Comparison of ENCODE assay signal across 7 mouse cellular contexts in the genomic region with DNA sequence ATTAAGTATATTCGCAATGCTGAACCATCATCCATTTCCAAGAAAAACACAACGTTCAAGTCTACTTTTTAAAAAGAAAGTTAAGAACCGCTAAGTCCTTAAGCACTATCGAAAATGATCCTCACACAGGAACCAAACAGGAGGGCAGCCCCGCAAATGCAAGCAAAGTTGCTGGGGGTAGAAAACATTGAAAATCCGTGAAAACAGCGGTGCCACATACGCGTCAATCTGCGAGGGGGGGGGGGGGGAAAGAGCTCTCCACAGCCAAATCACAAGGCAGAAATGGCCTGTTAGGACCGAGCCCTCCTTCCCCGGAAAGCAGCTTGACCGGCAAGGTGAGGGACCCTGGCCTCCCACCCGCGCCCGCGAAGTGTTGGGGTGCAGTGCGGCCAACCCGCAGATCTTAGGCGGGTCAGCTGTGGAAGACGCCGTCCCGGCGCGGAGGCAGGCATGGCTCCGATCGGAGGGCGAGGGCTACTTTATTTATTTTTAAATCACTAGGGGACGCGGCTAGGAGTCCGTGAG. TPM values are rescaled to one million over a fixed set of nuclear protein-coding genes. Genes with fewer than 3 reads are reported as not detected.
DNase-seq lines count a peak whose midpoint lies in the region; ATAC-seq and TF ChIP-seq lines count a peak whose summit lies in the region.

No protein-coding gene starts in this region.

- H3K36me3 ChIP-seq in spleen, adult 2 months (ENCODE audit: control insufficient read depth, insufficient read depth, low read length): peaks cover 4% of the 10 kb centered on the region
- peaks cover 37% of the 10 kb centered on the region for H3K36me3 ChIP-seq in forebrain, embryonic 10.5 days (replicated peaks)
- H3K36me3 ChIP-seq in liver, adult 2 months (ENCODE audit: control insufficient read depth, insufficient read depth, low read length): peaks cover 5% of the 10 kb centered on the region
- H3K36me3 ChIP-seq in stomach, embryonic 16.5 days (ENCODE audit: control insufficient read depth, insufficient read depth, low read length): peaks cover 2% of the 10 kb centered on the region; the same call in 1 of the 2 replicates

- peaks cover 3% of the 10 kb centered on the region; the same call in 1 of the 2 replicates for H3K27me3 ChIP-seq in spleen, adult 2 months (ENCODE audit: control insufficient read depth, insufficient read depth, low read length)
- no peaks in the 10 kb centered on the region for H3K27me3 ChIP-seq in forebrain, embryonic 10.5 days (ENCODE audit: poor library complexity, severe bottlenecking)
- H3K27me3 ChIP-seq in liver, adult 2 months (ENCODE audit: control insufficient read depth, insufficient read depth, low read length): no peaks in the 10 kb centered on the region
- H3K27me3 ChIP-seq in stomach, embryonic 16.5 days (ENCODE audit: control insufficient read depth, insufficient read depth, low read length): no peaks in the 10 kb centered on the region

- TF ChIP-seq CTCF in spleen, adult 2 months (IDR thresholded peaks at IDR 0.05; ENCODE audit: extremely low read depth, insufficient read depth, insufficient read length, insufficient replicate concordance): no peak
- no peak for TF ChIP-seq CTCF in liver, adult 2 months (IDR thresholded peaks at IDR 0.05; ENCODE audit: low read depth, low read length)

- H3K4me2 ChIP-seq in stomach, embryonic 16.5 days (ENCODE audit: low read depth, low read length): peak overlapping the region; percentile 97

- peak overlapping the region; percentile 13; the same call in 1 of the 2 replicates for H3K27ac ChIP-seq in spleen, adult 2 months (ENCODE audit: insufficient read depth, low read length)
- H3K27ac ChIP-seq in forebrain, embryonic 10.5 days: peak overlapping the region; percentile 100
- no peak overlapping the region for H3K27ac ChIP-seq in liver, adult 2 months (replicated peaks; ENCODE audit: insufficient read depth, low read depth, low read length)
- peak overlapping the region; percentile 71 for H3K27ac ChIP-seq in stomach, embryonic 16.5 days (ENCODE audit: low read length)

- DNase-seq in spleen, adult 2 months (ENCODE audit: low read depth in 1 of 2, low spot score in 2 of 2): no peak
- no peak for DNase-seq in spleen, adult 12 weeks (ENCODE audit: low spot score)
- DNase-seq in forebrain, embryonic 10.5 days (ENCODE audit: extremely low spot score, low spot score): no peak
- no peak for DNase-seq in liver, adult 2 months (ENCODE audit: extremely low read depth, low read depth, low spot score)
- DNase-seq in cerebellum, adult 9-10 months: no peak
- no peak for DNase-seq in adrenal gland, adult 8-10 months

- ATAC-seq in stomach, embryonic 16.5 days (ENCODE audit: insufficient read depth, low FRiP score): 0 out of 2 replicates have a peak, but pooled peaks have one; percentile 0

- H3K4me1 ChIP-seq in spleen, adult 2 months (ENCODE audit: control insufficient read depth, insufficient read depth, insufficient read length): no peaks in the 10 kb centered on the region; the same call in none of the 2 replicates
- H3K4me1 ChIP-seq in forebrain, embryonic 10.5 days: peaks cover 23% of the 10 kb centered on the region
- H3K4me1 ChIP-seq in liver, adult 2 months (ENCODE audit: control insufficient read depth, insufficient read depth, low read length): no peaks in the 10 kb centered on the region; the same call in 1 of the 2 replicates
- peaks cover 6% of the 10 kb centered on the region; the same call in 1 of the 2 replicates for H3K4me1 ChIP-seq in stomach, embryonic 16.5 days (ENCODE audit: control insufficient read depth, insufficient read depth, low read length)

- under 1% methylated on average over 31 of the region's 31 CpGs for WGBS in spleen, adult 2 months
- WGBS in forebrain, embryonic 10.5 days: 1% methylated on average over 31 of the region's 31 CpGs
- 3% methylated on average over 31 of the region's 31 CpGs for WGBS in liver, adult 2 months
- 1% methylated on average over 31 of the region's 31 CpGs for WGBS in stomach, embryonic 16.5 days

- H3K79me2 ChIP-seq in liver, adult 2 months (ENCODE audit: control insufficient read depth, insufficient read depth, low read length): no peaks in the 10 kb centered on the region

- H3K9ac ChIP-seq in liver, adult 2 months (ENCODE audit: low read depth, low read length): peak overlapping the region; percentile 73
- peak overlapping the region; percentile 88 for H3K9ac ChIP-seq in stomach, embryonic 16.5 days (ENCODE audit: low read length)

- no peaks in the 10 kb centered on the region for H3K9me3 ChIP-seq in forebrain, embryonic 10.5 days
- no peaks in the 10 kb centered on the region for H3K9me3 ChIP-seq in stomach, embryonic 16.5 days (replicated peaks; ENCODE audit: control insufficient read depth, low read length)

- peak overlapping the region; percentile 72 for H3K4me3 ChIP-seq in spleen, adult 2 months (ENCODE audit: extremely low read depth, insufficient read depth, insufficient read length)
- H3K4me3 ChIP-seq in forebrain, embryonic 10.5 days: peak overlapping the region; percentile 91
- H3K4me3 ChIP-seq in liver, adult 2 months (ENCODE audit: insufficient read depth, low read depth, low read length): peak overlapping the region; percentile 80
- H3K4me3 ChIP-seq in stomach, embryonic 16.5 days (replicated peaks; ENCODE audit: low read length): peak overlapping the region; percentile 77

- TF ChIP-seq POLR2A in spleen, adult 2 months (IDR thresholded peaks at IDR 0.05; ENCODE audit: low read depth, low read length): no peak
- TF ChIP-seq POLR2A in liver, adult 2 months (IDR thresholded peaks at IDR 0.05; ENCODE audit: extremely low read depth, insufficient read depth, low read length): no peak

RNA-seq across cellular contexts. Expression of a gene that starts 0.9 kb away (rescaled TPM):
- polyA plus RNA-seq in spleen, adult 2 months (2012; rRNA removed): 14.5 and 14.8 TPM in 2 replicates
- polyA plus RNA-seq in forebrain, embryonic 10.5 days (2016; fragmentation: Nextera tagmentation; extraction: Ambion mirVana): 671 and 721 TPM in 2 replicates
- total RNA-seq in liver, adult 2 months (2014; rRNA removed): 2.6 and 3.1 TPM in 2 replicates
- polyA plus RNA-seq in liver, adult 2 months (2012; rRNA removed): 0.52 and 0.65 TPM in 2 replicates
- polyA plus RNA-seq in stomach, embryonic 16.5 days (2015; fragmentation: Nextera tagmentation; extraction: Ambion mirVana): 221 and 345 TPM in 2 replicates
- 10 to 100 TPM; 11.8 to 18.1 (median 14.3) TPM for total RNA-seq in adrenal gland, adult 8-10 months (2022)

RNA-seq across cellular contexts. Expression of a gene that starts 23.2 kb away (rescaled TPM):
- polyA plus RNA-seq in spleen, adult 2 months (2012; rRNA removed): 7.0 and 15.4 TPM in 2 replicates
- polyA plus RNA-seq in forebrain, embryonic 10.5 days (2016; fragmentation: Nextera tagmentation; extraction: Ambion mirVana): 83.3 and 91.6 TPM in 2 replicates
- 4.2 and 5.6 TPM in 2 replicates for total RNA-seq in liver, adult 2 months (2014; rRNA removed)
- polyA plus RNA-seq in liver, adult 2 months (2012; rRNA removed): 3.5 TPM in 2 replicates
- 22.3 and 24.7 TPM in 2 replicates for polyA plus RNA-seq in stomach, embryonic 16.5 days (2015; fragmentation: Nextera tagmentation; extraction: Ambion mirVana)
- 10 to 100 TPM; 12.0 to 16.9 (median 12.8) TPM for total RNA-seq in adrenal gland, adult 8-10 months (2022)

RNA-seq across cellular contexts. Expression of a gene that starts 55.1 kb away (rescaled TPM):
- polyA plus RNA-seq in spleen, adult 2 months (2012; rRNA removed): 0.14 and 0.16 TPM in 2 replicates
- polyA plus RNA-seq in forebrain, embryonic 10.5 days (2016; fragmentation: Nextera tagmentation; extraction: Ambion mirVana): not detected in 2 replicates
- total RNA-seq in liver, adult 2 months (2014; rRNA removed): not detected in 2 replicates
- not detected in 2 replicates for polyA plus RNA-seq in liver, adult 2 months (2012; rRNA removed)
- 0.74 and 0.81 TPM in 2 replicates for polyA plus RNA-seq in stomach, embryonic 16.5 days (2015; fragmentation: Nextera tagmentation; extraction: Ambion mirVana)
- under 1 TPM in 2 of 4 experiments, not detected in 2; 0.59 to 0.75 TPM for total RNA-seq in adrenal gland, adult 8-10 months (2022)

Comparison
In these comparisons a context has a peak if more than half of its experiments do, and no peak if none do; other contexts are left out.
1. RNA of a gene that starts 0.9 kb away (polyA plus RNA-seq): 671 to 721 TPM in forebrain, embryonic 10.5 days and 221 to 345 TPM in stomach, embryonic 16.5 days; 14.5 to 14.8 TPM in spleen, adult 2 months and 0.52 to 0.65 TPM in liver, adult 2 months; every median in the first group is over 10 times any median in the second.
2. Peak in every context shown above with its lines, with median percentiles within 50 percentile points of each other: H3K4me3 ChIP-seq.